8 mouse cellular contexts compared by ENCODE assay signal in the genomic region with DNA sequence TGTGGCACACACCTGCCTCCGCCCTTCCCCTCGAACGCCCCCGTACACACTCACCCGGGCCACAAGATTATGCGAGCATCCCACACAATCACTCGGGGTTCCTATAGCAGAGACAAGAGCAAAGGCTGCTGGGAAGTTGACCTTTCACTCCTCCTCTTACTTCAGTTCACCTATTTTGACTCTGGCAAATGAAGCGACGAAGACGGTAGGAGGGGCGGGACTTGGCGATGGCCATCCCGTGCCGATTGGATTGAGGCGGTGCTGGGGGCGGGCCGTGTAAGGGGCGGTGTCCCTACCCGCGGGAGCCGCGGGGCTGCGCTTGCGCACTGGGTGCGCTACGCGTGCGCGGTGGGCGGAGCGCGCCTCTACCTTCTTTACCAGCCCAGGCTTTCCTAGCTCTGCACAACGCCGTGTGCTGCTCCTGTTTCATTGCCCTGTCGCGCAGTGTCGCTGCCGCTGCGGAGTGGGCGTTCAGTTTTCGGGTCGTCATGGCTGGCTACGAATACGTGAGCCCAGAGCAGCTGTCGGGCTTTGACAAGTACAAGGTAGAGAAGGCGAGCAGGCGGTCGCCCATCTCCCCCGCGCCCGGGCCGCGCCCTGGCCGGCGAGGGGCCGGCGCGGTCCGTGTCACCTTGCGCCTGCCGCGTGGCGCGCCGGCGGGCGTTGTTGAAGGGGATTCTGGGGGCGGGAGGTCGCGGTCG. TPM values are rescaled to one million over a fixed set of nuclear protein-coding genes. Genes with fewer than 3 reads are reported as not detected.
A peak's percentile ranks its signal among the peaks of the same experiment; 100 is the strongest.
DNase-seq lines count a peak whose midpoint lies in the region; ATAC-seq and TF ChIP-seq lines count a peak whose summit lies in the region.

A gene (plus strand): TSS at position 311 of the 701 bp plus-strand sequence.

- peak within 1 kb of the TSS; percentile 80 for H3K27ac ChIP-seq in MEL (ENCODE audit: control insufficient read depth, low read depth, low read length)
- H3K27ac ChIP-seq in cerebellum, adult 2 months (ENCODE audit: insufficient read depth, low read length), result peak within 1 kb of the TSS; percentile 49
- peak within 1 kb of the TSS; percentile 93 for H3K27ac ChIP-seq in forebrain, postnatal 0 days (ENCODE audit: low read depth, low read length)
- peak within 1 kb of the TSS; percentile 79 for H3K27ac ChIP-seq in lung, embryonic 15.5 days

- H3K4me2 ChIP-seq in forebrain, postnatal 0 days (ENCODE audit: low read depth), result peak within 1 kb of the TSS; percentile 76
- H3K4me2 ChIP-seq in lung, embryonic 15.5 days, result peak within 1 kb of the TSS; percentile 61

- ATAC-seq in forebrain, postnatal 0 days, result peak; percentile 99
- peak; percentile 100 for ATAC-seq in lung, embryonic 15.5 days (ENCODE audit: borderline replicate concordance, extremely low read depth, low FRiP score, low TSS enrichment)

- TF ChIP-seq RAD21 in MEL (IDR thresholded peaks at IDR 0.05; ENCODE audit: low read depth, low read length), result no peak

- no peak for TF ChIP-seq CTCF in MEL (IDR thresholded peaks at IDR 0.05 in 2 of 3, conservative IDR thresholded peaks at IDR 0.05 in 1 of 3; ENCODE audit: control insufficient read depth in 1 of 3, insufficient read depth in 1 of 3, low read depth in 2 of 3, low read length in 3 of 3, poor library complexity in 1 of 3, severe bottlenecking in 1 of 3)
- no peak for TF ChIP-seq CTCF in cerebellum, adult 2 months (IDR thresholded peaks at IDR 0.05; ENCODE audit: borderline replicate concordance, insufficient read depth, low read depth, low read length)
- TF ChIP-seq CTCF in forebrain, postnatal 0 days (IDR thresholded peaks at IDR 0.05; ENCODE audit: low read depth), result peak; percentile 30

- peaks cover 20 to 22% of the 10 kb centered on the region in 2 experiments for H3K4me1 ChIP-seq in MEL (ENCODE audit: control insufficient read depth in 1 of 2, insufficient read depth in 2 of 2, low read length in 2 of 2)
- H3K4me1 ChIP-seq in cerebellum, adult 2 months (ENCODE audit: control insufficient read depth, insufficient read depth, low read length), result peaks cover 2% of the 10 kb centered on the region; the same call in 1 of the 2 replicates
- peaks cover 15% of the 10 kb centered on the region for H3K4me1 ChIP-seq in forebrain, postnatal 0 days (ENCODE audit: insufficient read depth)
- peaks cover 21% of the 10 kb centered on the region for H3K4me1 ChIP-seq in lung, embryonic 15.5 days

- peak; percentile 97 for TF ChIP-seq POLR2A in MEL (IDR thresholded peaks at IDR 0.05; ENCODE audit: control insufficient read depth in 1 of 2, insufficient read depth in 1 of 2, low read depth in 1 of 2, low read length in 2 of 2, poor library complexity in 1 of 2)
- peak; percentile 94 for TF ChIP-seq POLR2A in cerebellum, adult 2 months (IDR thresholded peaks at IDR 0.05; ENCODE audit: borderline replicate concordance, insufficient read depth, low read length)

- peaks cover 51% of the 10 kb centered on the region for H3K79me2 ChIP-seq in MEL (ENCODE audit: control insufficient read depth, insufficient read depth, low read length, poor library complexity)

- no peaks in the 10 kb centered on the region for H3K27me3 ChIP-seq in MEL (ENCODE audit: control insufficient read depth in 1 of 2, insufficient read depth in 2 of 2, low read length in 2 of 2)
- H3K27me3 ChIP-seq in cerebellum, adult 2 months (ENCODE audit: control insufficient read depth, insufficient read depth, low read length), result no peaks in the 10 kb centered on the region
- no peaks in the 10 kb centered on the region for H3K27me3 ChIP-seq in forebrain, postnatal 0 days (ENCODE audit: insufficient read depth, low read length)
- H3K27me3 ChIP-seq in lung, embryonic 15.5 days, result no peaks in the 10 kb centered on the region

- H3K4me3 ChIP-seq in MEL (ENCODE audit: control insufficient read depth in 1 of 2, insufficient read depth in 1 of 2, low read depth in 2 of 2, low read length in 2 of 2), result peak within 1 kb of the TSS; percentile 81 to 85
- peak within 1 kb of the TSS; percentile 78 for H3K4me3 ChIP-seq in cerebellum, adult 2 months (replicated peaks; ENCODE audit: insufficient read depth, low read depth, low read length)
- H3K4me3 ChIP-seq in forebrain, postnatal 0 days (ENCODE audit: low read depth, low read length), result peak within 1 kb of the TSS; percentile 82
- peak within 1 kb of the TSS; percentile 61 for H3K4me3 ChIP-seq in lung, embryonic 15.5 days

- peak; percentile 100 for DNase-seq in MEL (ENCODE audit: low read depth, low spot score)
- DNase-seq in cerebellum, adult 2 months, result peak; percentile 100
- peak; percentile 99 for DNase-seq in forebrain, postnatal 0 days
- DNase-seq in heart, postnatal 4 days, result peak; percentile 98
- peak; percentile 99 for DNase-seq in layer of hippocampus, adult 8-10 months (ENCODE audit: low spot score in 2 of 2)
- DNase-seq in ovary, adult 18-20 months (ENCODE audit: low spot score), result peak; percentile 98
- DNase-seq in thymus, postnatal 0 days (ENCODE audit: low spot score), result peak; percentile 99

- H3K36me3 ChIP-seq in MEL (ENCODE audit: control insufficient read depth in 1 of 2, insufficient read depth in 2 of 2, low read length in 2 of 2), result peaks cover 0 to 34% of the 10 kb centered on the region in 2 experiments; a peak in 2 of 4 replicates
- H3K36me3 ChIP-seq in forebrain, postnatal 0 days (ENCODE audit: insufficient read depth), result no peaks in the 10 kb centered on the region
- peaks cover 5% of the 10 kb centered on the region; the same call in 1 of the 2 replicates for H3K36me3 ChIP-seq in lung, embryonic 15.5 days

- H3K9me3 ChIP-seq in MEL (replicated peaks; ENCODE audit: insufficient read depth, low read length), result no peaks in the 10 kb centered on the region
- no peaks in the 10 kb centered on the region for H3K9me3 ChIP-seq in forebrain, postnatal 0 days (ENCODE audit: low read length)
- no peaks in the 10 kb centered on the region; the same call in 1 of the 2 replicates for H3K9me3 ChIP-seq in lung, embryonic 15.5 days

- peak in 1 of 2 experiments; percentile 30; a peak in 1 of 4 replicates for TF ChIP-seq EP300 in MEL (IDR thresholded peaks at IDR 0.05; ENCODE audit: low read depth in 1 of 2, low read length in 2 of 2)

- H3K9ac ChIP-seq in MEL (ENCODE audit: control insufficient read depth, low read depth, low read length, poor library complexity, severe bottlenecking), result peak within 1 kb of the TSS; percentile 82
- peak within 1 kb of the TSS; percentile 84 for H3K9ac ChIP-seq in forebrain, postnatal 0 days
- H3K9ac ChIP-seq in lung, embryonic 15.5 days, result peak within 1 kb of the TSS; percentile 54

- WGBS in cerebellum, adult 2 months, result 2% methylated on average over 71 of the region's 71 CpGs
- 2% methylated on average over 69 of the region's 71 CpGs for WGBS in forebrain, postnatal 0 days
- 2% methylated on average over 71 of the region's 71 CpGs for WGBS in lung, embryonic 15.5 days

TF ChIP-seq in MEL, 35 proteins besides CTCF, POLR2A, EP300 and RAD21 (continues in another document):
- TF ChIP-seq POLR2AphosphoS5 (IDR thresholded peaks at IDR 0.05; ENCODE audit: borderline replicate concordance, low read depth, low read length) (no peak), NRF1 (IDR thresholded peaks at IDR 0.05; ENCODE audit: insufficient read depth, low read depth, low read length, poor library complexity, severe bottlenecking) (peak; percentile 98), TAL1 (IDR thresholded peaks at IDR 0.05; ENCODE audit: low read length) (no peak), ZC3H11A (IDR thresholded peaks at IDR 0.05; ENCODE audit: low read depth, low read length) (no peak), MYB (IDR thresholded peaks at IDR 0.05; ENCODE audit: low read depth, low read length) (no peak), ZMIZ1 (IDR thresholded peaks at IDR 0.05; ENCODE audit: low read depth, low read length) (peak; percentile 97), BHLHE40 (IDR thresholded peaks at IDR 0.05; ENCODE audit: borderline replicate concordance, low read depth, low read length) (no peak), MEF2A (IDR thresholded peaks at IDR 0.05; ENCODE audit: extremely low read depth, insufficient replicate concordance, low read depth, low read length, poor library complexity, severe bottlenecking) (no peak), E2F4 (IDR thresholded peaks at IDR 0.05; ENCODE audit: borderline replicate concordance, low read depth, low read length) (no peak), MAX (IDR thresholded peaks at IDR 0.05; ENCODE audit: low read length) (peak; percentile 82; the same call in 1 of the 2 replicates), HCFC1 (IDR thresholded peaks at IDR 0.05; ENCODE audit: low read depth, low read length) (peak; percentile 90), USF1 (IDR thresholded peaks at IDR 0.05; ENCODE audit: low read depth, low read length) (0 out of 2 replicates have a peak, but pooled peaks have one; percentile 31), SMC3 (IDR thresholded peaks at IDR 0.05; ENCODE audit: low read depth, low read length) (no peak), JUND (IDR thresholded peaks at IDR 0.05; ENCODE audit: low read depth, low read length) (no peak), CHD2 (IDR thresholded peaks at IDR 0.05; ENCODE audit: low read length) (peak; percentile 75), MXI1 (IDR thresholded peaks at IDR 0.05; ENCODE audit: low read depth, low read length) (peak; percentile 96), MAZ (IDR thresholded peaks at IDR 0.05; ENCODE audit: low read depth, low read length) (no peak; the same call in 1 of the 2 replicates), TCF12 (IDR thresholded peaks at IDR 0.05; ENCODE audit: low read depth, low read length) (peak; percentile 55), CHD1 (IDR thresholded peaks at IDR 0.05; ENCODE audit: low read depth, low read length) (no peak), UBTF (IDR thresholded peaks at IDR 0.05; ENCODE audit: borderline replicate concordance, insufficient read depth, low read depth, low read length) (no peak), GATA1 (IDR thresholded peaks at IDR 0.05; ENCODE audit: low read depth, low read length) (0 out of 2 replicates have a peak, but pooled peaks have one; percentile 4), SIN3A (IDR thresholded peaks at IDR 0.05; ENCODE audit: low read length) (peak; percentile 96)

RNA-seq across cellular contexts. Expression of the gene that starts here (rescaled TPM):
- total RNA-seq in MEL (2012; rRNA removed), result 76.3 and 88.0 TPM in 2 replicates
- 100 to 1,000 TPM in 1 of 2 experiments, 10 to 100 TPM in 1; 43.4 to 101 TPM for polyA plus RNA-seq in MEL (2012; ENCODE audit: insufficient read depth in 1 of 2, insufficient read length in 2 of 2, low read depth in 1 of 2, low replicate concordance in 2 of 2, missing spikeins in 1 of 2)
- 33.9 and 38.0 TPM in 2 replicates for polyA plus RNA-seq in cerebellum, adult 2 months (2012; rRNA removed)
- 53.8 and 59.6 TPM in 2 replicates for total RNA-seq in forebrain, postnatal 0 days (2014; rRNA removed)
- polyA plus RNA-seq in forebrain, postnatal 0 days (2015; fragmentation: Nextera tagmentation; extraction: Ambion mirVana), result 15.9 and 21.1 TPM in 2 replicates
- 10 to 100 TPM; 22.8 to 24.9 TPM for total RNA-seq in heart, postnatal 4 days (2021)
- total RNA-seq in layer of hippocampus, adult 8-10 months (2022), result 10 to 100 TPM; 39.2 to 50.7 (median 43.3) TPM
- polyA plus RNA-seq in lung, embryonic 15.5 days (2015; fragmentation: Nextera tagmentation; extraction: Ambion mirVana), result 17.0 and 18.1 TPM in 2 replicates
- polyA plus RNA-seq in thymus, postnatal 0 days (2015; fragmentation: Nextera tagmentation; extraction: Ambion mirVana), result 12.7 and 13.3 TPM in 2 replicates

Comparison
In these comparisons a context has a peak if more than half of its experiments do, and no peak if none do; other contexts are left out.
1. Peak in every context shown above with its lines: DNase-seq, ATAC-seq, H3K4me3 ChIP-seq and H3K27ac ChIP-seq.